Mouse (Mus musculus) CH12.LX (cell line): ENCODE data around the gene Capn2.

ENCODE experiments used
- JUND ChIP-seq: conservative IDR thresholded peaks from 2 replicates; pipeline ENCODE4 v1.6.1; 2011; ENCODE audit warnings: low read depth, low read length, improper control_type of control experiment
- TCF12 ChIP-seq: IDR thresholded peaks from 2 replicates; pipeline ENCODE4 v1.6.1; 2014; ENCODE audit warnings: low read depth, mild to moderate bottlenecking, inconsistent platforms, low read length, improper control_type of control experiment

DNA sequence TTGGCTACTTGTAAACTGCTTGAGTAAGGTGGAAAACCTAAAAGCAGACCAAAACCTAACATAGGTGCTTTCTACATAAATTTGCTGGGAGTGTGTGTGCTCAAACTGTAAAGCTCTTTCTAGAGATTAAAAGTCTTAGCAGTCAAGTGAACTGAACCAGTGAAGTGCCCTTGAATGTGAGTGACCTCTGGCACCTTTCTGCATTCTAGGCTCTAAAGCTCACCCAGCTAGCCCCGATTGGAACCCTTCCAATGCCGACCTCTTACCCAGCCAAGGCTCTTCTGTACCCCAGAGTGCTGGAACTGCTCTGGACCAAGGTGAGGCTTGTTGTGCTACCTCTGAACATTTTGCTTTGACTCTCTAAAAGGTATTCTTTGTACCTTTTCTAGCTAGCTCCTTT lies 73.3 kb downstream of the Capn2 start:
- no peak for TF ChIP-seq JUND
- no peak for TF ChIP-seq TCF12
